Mouse (Mus musculus): ENCODE measurements around the gene Gpr149. TPM values are rescaled to one million over a fixed set of nuclear protein-coding genes. Genes with fewer than 3 reads are reported as not detected.

Gene Gpr149
- polyA plus RNA-seq, 1 experiment from 2014 or later: not detected

- no peak overlapping the region for H3K4me2 ChIP-seq (ENCODE audit: low read depth, low read length)
- WGBS: 57% methylated on average over 5 of the region's 5 CpGs
- no peaks in the 10 kb centered on the region for H3K9me3 ChIP-seq (replicated peaks; ENCODE audit: control insufficient read depth, low read length)
- no peak overlapping the region for H3K9ac ChIP-seq (ENCODE audit: low read length)
- no peaks in the 10 kb centered on the region for H3K27me3 ChIP-seq (ENCODE audit: control insufficient read depth, insufficient read depth, low read length)
- no peaks in the 10 kb centered on the region for H3K4me1 ChIP-seq (ENCODE audit: control insufficient read depth, insufficient read depth, low read length)
- H3K36me3 ChIP-seq (ENCODE audit: control insufficient read depth, insufficient read depth): no peaks in the 10 kb centered on the region
- ATAC-seq (replicated peaks; ENCODE audit: extremely low read depth, insufficient read depth, low FRiP score): no peak
- no peak overlapping the region for H3K4me3 ChIP-seq (ENCODE audit: low read length)
- no peak overlapping the region for H3K27ac ChIP-seq (ENCODE audit: low read length)
Measured at GRCm38 (mm10) chr3:62527593-62527992, 77.3 kb downstream of the Gpr149 start.

GRCm38 (mm10) chr3:62527160-62527559 lies 77.8 kb downstream of the Gpr149 start:
- Histone ChIP-seq H3K27ac (ENCODE audit: low read length) (no peak overlapping the region), H3K4me2 (ENCODE audit: low read depth, low read length) (no peak overlapping the region), H3K9ac (ENCODE audit: low read length) (no peak overlapping the region), H3K36me3 (ENCODE audit: control insufficient read depth, insufficient read depth) (no peaks in the 10 kb centered on the region), H3K4me1 (ENCODE audit: control insufficient read depth, insufficient read depth, low read length) (no peaks in the 10 kb centered on the region), H3K27me3 (ENCODE audit: control insufficient read depth, insufficient read depth, low read length) (no peaks in the 10 kb centered on the region), H3K9me3 (replicated peaks; ENCODE audit: control insufficient read depth, low read length) (no peaks in the 10 kb centered on the region), H3K4me3 (ENCODE audit: low read length) (no peak overlapping the region)
- 38% methylated on average over 4 of the region's 4 CpGs for WGBS
- no peak for ATAC-seq (replicated peaks; ENCODE audit: extremely low read depth, insufficient read depth, low FRiP score)

- no peaks in the 10 kb centered on the region for H3K27me3 ChIP-seq (ENCODE audit: control insufficient read depth, insufficient read depth, low read length)
- H3K4me2 ChIP-seq (ENCODE audit: low read depth, low read length): peak overlapping the region; percentile 73
- no peak overlapping the region for H3K27ac ChIP-seq (ENCODE audit: low read length)
- H3K4me3 ChIP-seq (ENCODE audit: low read length): peak overlapping the region; percentile 82
- H3K36me3 ChIP-seq (ENCODE audit: control insufficient read depth, insufficient read depth): no peaks in the 10 kb centered on the region
- ATAC-seq (replicated peaks; ENCODE audit: extremely low read depth, insufficient read depth, low FRiP score): peak; percentile 28; the same call in 1 of the 2 replicates
- H3K9ac ChIP-seq (ENCODE audit: low read length): peak overlapping the region; percentile 29; the same call in 1 of the 2 replicates
- H3K4me1 ChIP-seq (ENCODE audit: control insufficient read depth, insufficient read depth, low read length): peaks cover 9% of the 10 kb centered on the region
- WGBS: 46% methylated on average over 5 of the region's 5 CpGs
- no peaks in the 10 kb centered on the region for H3K9me3 ChIP-seq (replicated peaks; ENCODE audit: control insufficient read depth, low read length)
Measured at GRCm38 (mm10) chr3:62507206-62507647, 97.7 kb downstream of the Gpr149 start.

GRCm38 (mm10) chr3:62506488-62507205 lies 98.3 kb downstream of the Gpr149 start, which contains the start of gene Dhx36:
Dhx36 (minus strand) TSS chr3:62507004.
- no peaks in the 10 kb centered on the region for H3K36me3 ChIP-seq (ENCODE audit: control insufficient read depth, insufficient read depth)
- peak within 1 kb of the TSS; percentile 82 for H3K4me3 ChIP-seq (ENCODE audit: low read length)
- H3K27me3 ChIP-seq (ENCODE audit: control insufficient read depth, insufficient read depth, low read length): no peaks in the 10 kb centered on the region
- H3K27ac ChIP-seq (ENCODE audit: low read length): peak within 1 kb of the TSS; percentile 92
- ATAC-seq (replicated peaks; ENCODE audit: extremely low read depth, insufficient read depth, low FRiP score): peak; percentile 97
- peak within 1 kb of the TSS; percentile 73 for H3K4me2 ChIP-seq (ENCODE audit: low read depth, low read length)
- H3K9me3 ChIP-seq (replicated peaks; ENCODE audit: control insufficient read depth, low read length): no peaks in the 10 kb centered on the region
- H3K4me1 ChIP-seq (ENCODE audit: control insufficient read depth, insufficient read depth, low read length): peaks cover 9% of the 10 kb centered on the region
- peak within 1 kb of the TSS; percentile 89 for H3K9ac ChIP-seq (ENCODE audit: low read length)
- under 1% methylated on average over 66 of the region's 66 CpGs for WGBS

- peaks cover 9% of the 10 kb centered on the region for H3K4me1 ChIP-seq (ENCODE audit: control insufficient read depth, insufficient read depth, low read length)
- no peak overlapping the region for H3K27ac ChIP-seq (ENCODE audit: low read length)
- H3K27me3 ChIP-seq (ENCODE audit: control insufficient read depth, insufficient read depth, low read length): no peaks in the 10 kb centered on the region
- peak overlapping the region; percentile 82 for H3K4me3 ChIP-seq (ENCODE audit: low read length)
- H3K36me3 ChIP-seq (ENCODE audit: control insufficient read depth, insufficient read depth): peaks cover 7% of the 10 kb centered on the region
- no peaks in the 10 kb centered on the region for H3K9me3 ChIP-seq (replicated peaks; ENCODE audit: control insufficient read depth, low read length)
- H3K9ac ChIP-seq (ENCODE audit: low read length): no peak overlapping the region
- WGBS: 70% methylated on average over 5 of the region's 5 CpGs
- peak overlapping the region; percentile 73 for H3K4me2 ChIP-seq (ENCODE audit: low read depth, low read length)
- no peak for ATAC-seq (replicated peaks; ENCODE audit: extremely low read depth, insufficient read depth, low FRiP score)
Measured at GRCm38 (mm10) chr3:62505166-62505900, 99.6 kb downstream of the Gpr149 start.

- no peaks in the 10 kb centered on the region for H3K27me3 ChIP-seq (ENCODE audit: control insufficient read depth, insufficient read depth, low read length)
- H3K36me3 ChIP-seq (ENCODE audit: control insufficient read depth, insufficient read depth): peaks cover 29% of the 10 kb centered on the region
- no peaks in the 10 kb centered on the region for H3K9me3 ChIP-seq (replicated peaks; ENCODE audit: control insufficient read depth, low read length)
- H3K4me1 ChIP-seq (ENCODE audit: control insufficient read depth, insufficient read depth, low read length): no peaks in the 10 kb centered on the region
- H3K9ac ChIP-seq (ENCODE audit: low read length): no peak overlapping the region
- no peak overlapping the region for H3K4me3 ChIP-seq (ENCODE audit: low read length)
- H3K27ac ChIP-seq (ENCODE audit: low read length): no peak overlapping the region
- WGBS: 72% methylated on average over 4 of the region's 4 CpGs
- no peak for ATAC-seq (replicated peaks; ENCODE audit: extremely low read depth, insufficient read depth, low FRiP score)
- no peak overlapping the region for H3K4me2 ChIP-seq (ENCODE audit: low read depth, low read length)
Measured at GRCm38 (mm10) chr3:62499327-62499726, 105.6 kb downstream of the Gpr149 start.

GRCm38 (mm10) chr3:62492568-62492967 lies 112.4 kb downstream of the Gpr149 start:
- H3K27ac ChIP-seq (ENCODE audit: low read length): no peak overlapping the region
- no peak overlapping the region for H3K4me2 ChIP-seq (ENCODE audit: low read depth, low read length)
- no peak overlapping the region for H3K9ac ChIP-seq (ENCODE audit: low read length)
- peaks cover 35% of the 10 kb centered on the region for H3K36me3 ChIP-seq (ENCODE audit: control insufficient read depth, insufficient read depth)
- no peaks in the 10 kb centered on the region for H3K9me3 ChIP-seq (replicated peaks; ENCODE audit: control insufficient read depth, low read length)
- WGBS: 85% methylated on average over 6 of the region's 6 CpGs
- H3K4me3 ChIP-seq (ENCODE audit: low read length): no peak overlapping the region
- H3K27me3 ChIP-seq (ENCODE audit: control insufficient read depth, insufficient read depth, low read length): no peaks in the 10 kb centered on the region
- ATAC-seq (replicated peaks; ENCODE audit: extremely low read depth, insufficient read depth, low FRiP score): no peak
- H3K4me1 ChIP-seq (ENCODE audit: control insufficient read depth, insufficient read depth, low read length): no peaks in the 10 kb centered on the region

GRCm38 (mm10) chr3:62484340-62484739 lies 120.6 kb downstream of the Gpr149 start:
- H3K27me3 ChIP-seq (ENCODE audit: control insufficient read depth, insufficient read depth, low read length): no peaks in the 10 kb centered on the region
- H3K4me1 ChIP-seq (ENCODE audit: control insufficient read depth, insufficient read depth, low read length): no peaks in the 10 kb centered on the region
- no peak for ATAC-seq (replicated peaks; ENCODE audit: extremely low read depth, insufficient read depth, low FRiP score)
- no peak overlapping the region for H3K4me3 ChIP-seq (ENCODE audit: low read length)
- no peak overlapping the region for H3K27ac ChIP-seq (ENCODE audit: low read length)
- H3K9me3 ChIP-seq (replicated peaks; ENCODE audit: control insufficient read depth, low read length): no peaks in the 10 kb centered on the region
- no peak overlapping the region for H3K9ac ChIP-seq (ENCODE audit: low read length)
- H3K4me2 ChIP-seq (ENCODE audit: low read depth, low read length): no peak overlapping the region
- peaks cover 22% of the 10 kb centered on the region for H3K36me3 ChIP-seq (ENCODE audit: control insufficient read depth, insufficient read depth)
- 94% methylated on average over 2 of the region's 2 CpGs for WGBS

All from heart, embryonic 16.5 days (tissue).